Mouse (Mus musculus) spleen, adult 2 months (tissue): ENCODE measurements around the gene Eml1.

Experiments
- CTCF ChIP-seq: fragments of 200-500 bp; IDR thresholded peaks from 2 replicates; pipeline ENCODE4 v1.5.1; 2011; ENCODE audit warnings: mild to moderate bottlenecking, inconsistent platforms; ENCODE audit not compliant: insufficient read depth, insufficient read length, insufficient replicate concordance; ENCODE audit errors: extremely low read depth
- POLR2A ChIP-seq: fragments of 200-500 bp; IDR thresholded peaks from 2 replicates; pipeline ENCODE4 v1.6.1; 2011; ENCODE audit warnings: low read depth, low read length, inconsistent platforms

- TF ChIP-seq POLR2A, result no peak
- TF ChIP-seq CTCF, result no peak
These were observed 208.6 kb downstream of the Eml1 start for GRCm38 (mm10) chr12:108579156-108579871.
